Mouse (Mus musculus) E14TG2a.4 (cell line): ENCODE results near the gene Slc44a4.
"Not testable (repeated sequence)": the region's sequence is repeated elsewhere in the genome, so short reads cannot be mapped to it uniquely, and the experiment has no call there.

Source experiments
- CTCF ChIP-seq: conservative IDR thresholded peaks from 2 replicates; pipeline ENCODE4 v1.5.1; 2014; ENCODE audit warnings: low read length
- POU5F1 ChIP-seq: IDR thresholded peaks from 2 replicates; pipeline ENCODE4 v1.6.1; 2014; ENCODE audit warnings: low read length, borderline replicate concordance

DNA sequence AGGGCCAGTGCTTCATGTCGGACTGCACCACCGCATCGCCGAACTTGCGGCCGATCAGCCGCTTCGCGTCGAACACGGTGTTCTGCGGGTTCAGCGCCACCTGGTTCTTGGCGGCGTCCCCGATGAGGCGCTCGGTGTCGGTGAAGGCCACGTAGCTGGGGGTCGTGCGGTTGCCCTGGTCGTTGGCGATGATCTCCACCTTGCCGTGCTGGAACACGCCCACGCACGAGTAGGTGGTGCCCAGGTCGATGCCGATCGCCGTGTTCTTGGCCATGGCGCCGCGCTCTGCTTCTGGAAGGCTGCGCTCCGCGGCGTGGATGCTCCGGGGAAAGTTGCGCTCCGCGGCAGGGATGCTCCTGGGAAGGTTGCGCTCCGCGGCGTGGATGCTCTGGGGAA lies 44.5 kb downstream of the Slc44a4 start:
- not testable (repeated sequence) for TF ChIP-seq CTCF, POU5F1
